Mouse (Mus musculus) heart, postnatal 0 days (tissue): ENCODE data around the gene Rbp4.

Source experiments
- CTCF ChIP-seq: IDR thresholded peaks from 2 replicates; pipeline ENCODE4 v1.5.1; 2016; ENCODE audit warnings: antibody characterized with exemption, control low read depth, low read depth
- EP300 ChIP-seq: IDR thresholded peaks from 2 replicates; pipeline ENCODE4 v1.6.1; 2016; ENCODE audit warnings: antibody characterized with exemption, low read depth

DNA sequence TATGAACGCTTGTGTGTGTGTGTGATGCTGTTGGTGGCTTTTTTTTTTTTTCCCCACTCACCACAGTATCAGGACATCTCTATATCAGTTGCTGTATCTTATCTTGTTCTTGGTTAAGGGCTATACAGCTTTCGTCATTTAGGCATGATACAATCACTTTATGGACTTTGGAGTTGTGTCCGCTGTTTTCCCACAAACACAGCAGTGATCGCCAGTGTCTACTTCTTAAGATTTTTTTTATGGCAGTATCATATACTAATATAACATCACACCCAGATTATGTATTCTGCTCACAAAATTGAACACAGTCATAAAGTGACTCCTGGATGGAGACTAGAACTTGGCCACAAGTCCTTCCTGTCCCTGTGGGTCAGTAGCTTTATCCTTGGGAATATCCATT lies 17.2 kb downstream of the Rbp4 start:
- TF ChIP-seq CTCF (no peak), EP300 (no peak)
